Mouse (Mus musculus): ENCODE results near the gene C2cd5.

GRCm38 (mm10) chr6:143091076-143091475, 8.9 kb downstream of the C2cd5 start:
- TF ChIP-seq POLR2A (IDR thresholded peaks at IDR 0.05; ENCODE audit: low read depth, low read length) (no peak), CTCF (conservative IDR thresholded peaks at IDR 0.05 in 1 of 2, IDR thresholded peaks at IDR 0.05 in 1 of 2; ENCODE audit: low read depth in 2 of 2, low read length in 2 of 2) (no peak), ZC3H11A (IDR thresholded peaks at IDR 0.05; ENCODE audit: low read depth, low read length) (no peak), CHD2 (IDR thresholded peaks at IDR 0.05; ENCODE audit: low read length) (no peak), ZNF384 (IDR thresholded peaks at IDR 0.05; ENCODE audit: low read depth, low read length) (no peak), NRF1 (IDR thresholded peaks at IDR 0.05; ENCODE audit: low read depth, low read length) (no peak), RCOR1 (conservative IDR thresholded peaks at IDR 0.05; ENCODE audit: low read depth, low read length) (no peak), MAX (IDR thresholded peaks at IDR 0.05; ENCODE audit: low read length) (no peak), EP300 (IDR thresholded peaks at IDR 0.05; ENCODE audit: low read length) (no peak), MEF2A (IDR thresholded peaks at IDR 0.05; ENCODE audit: borderline replicate concordance, low read depth, low read length) (no peak)

Measured in CH12.LX (cell line).